Mouse (Mus musculus): ENCODE measurements around the gene Sdccag8.

The Sdccag8 gene

GRCm38 (mm10) chr1:176852813-176853590, 38.5 kb downstream of the Sdccag8 start:
- in situ Hi-C loops (cut with MboI; ENCODE audit: unreplicated experiment in 2 of 2), result loop anchor here (10.0 to 25.0 kb wide), 4 partner anchors 58 to 1816 kb away; no protein-coding TSS in a partner anchor

- in situ Hi-C loops (cut with MboI; ENCODE audit: unreplicated experiment in 2 of 2), result loop anchor here (5.0 to 25.0 kb wide), 6 partner anchors 150 to 1825 kb away; no protein-coding TSS in a partner anchor
Observed at GRCm38 (mm10) chr1:176861981-176862644, 47.7 kb downstream of the Sdccag8 start.

GRCm38 (mm10) chr1:176870501-176870900, 56.0 kb downstream of the Sdccag8 start:
- in situ Hi-C loops (cut with MboI; ENCODE audit: unreplicated experiment in 2 of 2), result loop anchor here (10.0 to 25.0 kb wide), 4 partner anchors 534 to 1833 kb away; no protein-coding TSS in a partner anchor

- in situ Hi-C loops (cut with MboI; ENCODE audit: unreplicated experiment in 2 of 2), result loop anchor here (10.0 to 25.0 kb wide), 4 partner anchors 533 to 1835 kb away; no protein-coding TSS in a partner anchor
Observed at GRCm38 (mm10) chr1:176871975-176872374, 57.5 kb downstream of the Sdccag8 start.

- in situ Hi-C loops (cut with MboI; ENCODE audit: unreplicated experiment in 2 of 2), result loop anchor here (10.0 to 25.0 kb wide), 4 partner anchors 531 to 1836 kb away; no protein-coding TSS in a partner anchor
Observed at GRCm38 (mm10) chr1:176873463-176873862, 59.0 kb downstream of the Sdccag8 start.

- in situ Hi-C loops (cut with MboI; ENCODE audit: unreplicated experiment in 2 of 2), result loop anchor here (10.0 to 25.0 kb wide), 4 partner anchors 531 to 1837 kb away; no protein-coding TSS in a partner anchor
Observed at GRCm38 (mm10) chr1:176874155-176874554, 59.7 kb downstream of the Sdccag8 start.

- in situ Hi-C loops (cut with MboI; ENCODE audit: unreplicated experiment in 2 of 2), result loop anchor here (5.0 to 10.0 kb wide), 3 partner anchors 310 to 810 kb away; no protein-coding TSS in a partner anchor
Observed at GRCm38 (mm10) chr1:176877756-176878155, 63.3 kb downstream of the Sdccag8 start.

- in situ Hi-C loops (cut with MboI; ENCODE audit: unreplicated experiment in 2 of 2), result loop anchor here (5.0 to 10.0 kb wide), 3 partner anchors 308 to 808 kb away; no protein-coding TSS in a partner anchor
Observed at GRCm38 (mm10) chr1:176879005-176879404, 64.5 kb downstream of the Sdccag8 start.

GRCm38 (mm10) chr1:176879614-176880013, 65.2 kb downstream of the Sdccag8 start:
- in situ Hi-C loops (cut with MboI; ENCODE audit: unreplicated experiment in 2 of 2), result loop anchor here (5.0 to 10.0 kb wide), 7 partner anchors 303 to 823 kb away; no protein-coding TSS in a partner anchor

GRCm38 (mm10) chr1:176880101-176880500, 65.6 kb downstream of the Sdccag8 start:
- in situ Hi-C loops (cut with MboI; ENCODE audit: unreplicated experiment in 2 of 2), result loop anchor here (5.0 to 10.0 kb wide), 4 partner anchors 302 to 822 kb away; no protein-coding TSS in a partner anchor

GRCm38 (mm10) chr1:176880943-176881342, 66.5 kb downstream of the Sdccag8 start:
- in situ Hi-C loops (cut with MboI; ENCODE audit: unreplicated experiment in 2 of 2), result loop anchor here (5.0 to 10.0 kb wide), 4 partner anchors 301 to 821 kb away; no protein-coding TSS in a partner anchor

GRCm38 (mm10) chr1:176885207-176885933, 70.9 kb downstream of the Sdccag8 start:
- in situ Hi-C loops (cut with MboI; ENCODE audit: unreplicated experiment in 2 of 2), result loop anchor here (10.0 kb wide), 2 partner anchors 529 to 539 kb away; no protein-coding TSS in a partner anchor

GRCm38 (mm10) chr1:176886002-176886401, 71.5 kb downstream of the Sdccag8 start:
- in situ Hi-C loops (cut with MboI; ENCODE audit: unreplicated experiment in 2 of 2), result loop anchor here (10.0 kb wide), 2 partner anchors 529 to 539 kb away; no protein-coding TSS in a partner anchor

- in situ Hi-C loops (cut with MboI; ENCODE audit: unreplicated experiment in 2 of 2), result no loop called here
Observed at GRCm38 (mm10) chr1:176903741-176904140, 89.3 kb downstream of the Sdccag8 start.

- in situ Hi-C loops (cut with MboI; ENCODE audit: unreplicated experiment in 2 of 2), result no loop called here
Observed at GRCm38 (mm10) chr1:176915946-176916345, 101.5 kb downstream of the Sdccag8 start.

- in situ Hi-C loops (cut with MboI; ENCODE audit: unreplicated experiment in 2 of 2), result no loop called here
Observed at GRCm38 (mm10) chr1:176919486-176919885, 105.0 kb downstream of the Sdccag8 start.

- in situ Hi-C loops (cut with MboI; ENCODE audit: unreplicated experiment in 2 of 2), result no loop called here
Observed at GRCm38 (mm10) chr1:176922842-176923241, 108.4 kb downstream of the Sdccag8 start.

- in situ Hi-C loops (cut with MboI; ENCODE audit: unreplicated experiment in 2 of 2), result no loop called here
Observed at GRCm38 (mm10) chr1:176926009-176926408, 111.5 kb downstream of the Sdccag8 start.

- in situ Hi-C loops (cut with MboI; ENCODE audit: unreplicated experiment in 2 of 2), result no loop called here
Observed at GRCm38 (mm10) chr1:176927312-176927711, 112.9 kb downstream of the Sdccag8 start.

- in situ Hi-C loops (cut with MboI; ENCODE audit: unreplicated experiment in 2 of 2), result no loop called here
Observed at GRCm38 (mm10) chr1:176929710-176930109, 115.2 kb downstream of the Sdccag8 start.

All from v-Abl transformed pro-B cells (cell line).